Mouse (Mus musculus): Measurements from ENCODE around the gene Prr15. TPM values are rescaled to one million over a fixed set of nuclear protein-coding genes. Genes with fewer than 3 reads are reported as not detected.

Prr15 gene
- total RNA-seq (2021), result 1 to 10 TPM; 3.6 to 4.5 TPM

- intact Hi-C loops (cut with DNase I), result loop anchor here (5.0 kb wide), 1 partner anchor 68 kb away; no protein-coding TSS in a partner anchor
- no peak for DNase-seq
These were observed at the start of gene Prr15 for GRCm38 (mm10) chr6:54325246-54325885. Prr15 (plus strand) TSS chr6:54325835.

DNA sequence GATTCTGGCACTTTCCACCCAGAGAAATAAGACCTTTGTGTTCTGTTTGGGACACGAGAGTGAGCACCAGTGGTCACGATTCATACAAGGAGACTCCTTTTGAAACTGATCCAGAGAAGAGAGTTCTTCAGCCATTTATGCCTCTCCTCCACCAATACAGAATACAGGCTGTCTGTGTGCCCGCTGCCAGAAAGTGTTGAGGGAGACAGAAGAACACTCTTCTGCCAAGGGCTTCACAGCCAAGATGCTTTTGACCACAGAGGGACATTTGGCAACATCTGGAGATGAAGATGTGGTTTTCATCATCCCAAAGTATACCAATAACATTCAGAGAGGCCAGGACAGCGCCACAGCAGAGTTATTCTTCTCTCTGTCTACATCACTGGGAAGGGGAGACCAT lies 48.4 kb upstream of the Prr15 start:
- intact Hi-C loops (cut with DNase I), result no loop called here

GRCm38 (mm10) chr6:54277828-54278227 lies 47.8 kb upstream of the Prr15 start:
- DNase-seq, result peak; percentile 65 to 70
- intact Hi-C loops (cut with DNase I), result no loop called here

More for the DNA sequence above, 48.4 kb upstream of the Prr15 start:
- DNase-seq, result peak in 1 of 2 experiments; percentile 39

GRCm38 (mm10) chr6:54278613-54279012 lies 47.0 kb upstream of the Prr15 start:
- intact Hi-C loops (cut with DNase I), result no loop called here
- DNase-seq, result peak; percentile 33 to 48

DNA sequence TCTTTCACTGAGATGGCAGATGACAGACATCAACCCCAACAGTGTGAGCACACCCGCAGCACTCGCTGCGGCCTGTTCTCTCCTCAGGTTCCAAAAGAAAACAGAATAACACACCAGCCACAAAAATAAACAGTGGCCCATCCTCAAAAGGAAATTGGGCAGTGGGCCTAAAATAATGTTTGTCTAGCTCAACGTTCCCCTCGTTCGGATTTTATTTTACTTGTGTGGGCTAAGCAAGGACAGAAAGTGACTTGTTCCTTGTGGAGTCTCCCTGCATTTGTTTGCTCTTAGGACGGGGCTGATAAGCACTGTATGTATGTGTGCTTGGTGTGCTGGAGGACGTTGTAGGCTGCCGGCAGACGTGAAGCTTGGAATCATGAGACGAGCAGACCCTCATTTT lies 46.2 kb upstream of the Prr15 start:
- intact Hi-C loops (cut with DNase I), result no loop called here
- DNase-seq, result peak in 1 of 2 experiments; percentile 44

DNA sequence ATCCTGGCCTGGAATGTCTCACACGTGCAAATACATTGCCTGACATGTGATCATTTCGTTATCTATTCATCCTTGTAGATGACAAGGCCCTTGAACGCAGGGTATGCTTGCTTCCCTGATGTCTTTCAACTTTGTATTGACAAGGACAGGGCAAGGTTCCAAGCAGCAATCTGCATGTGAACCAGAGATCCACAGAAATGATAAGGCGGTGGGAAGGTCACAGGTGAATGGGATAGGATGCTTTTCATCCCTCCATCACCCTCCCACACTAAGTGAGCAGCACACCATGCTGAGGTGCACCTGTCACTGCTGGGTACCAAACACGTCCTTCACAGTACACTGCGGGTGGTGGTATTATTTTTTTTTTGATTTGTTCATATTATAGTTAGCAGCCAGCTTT lies 45.4 kb upstream of the Prr15 start:
- no peak for DNase-seq
- intact Hi-C loops (cut with DNase I), result no loop called here

DNA sequence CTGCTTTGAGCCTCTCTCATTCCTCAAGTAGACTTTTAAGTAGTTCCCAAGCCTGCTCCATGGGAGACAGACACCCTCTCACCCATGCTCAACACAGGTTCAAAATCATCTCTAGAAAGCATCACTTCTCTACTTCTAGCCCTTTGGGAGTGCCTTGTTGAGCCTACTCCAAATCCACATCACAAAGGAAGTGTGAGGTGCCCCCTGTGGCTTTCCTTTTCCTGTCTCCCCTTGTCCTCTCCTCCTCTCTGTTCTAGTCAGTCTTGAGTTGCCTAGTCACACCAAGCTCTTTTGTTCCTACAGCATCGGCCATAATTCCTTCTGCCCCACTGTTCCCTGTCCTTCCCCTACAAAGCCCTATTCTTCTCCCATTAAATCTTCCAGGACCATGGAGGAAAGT lies 42.3 kb upstream of the Prr15 start:
- no peak for DNase-seq
- intact Hi-C loops (cut with DNase I), result no loop called here

DNA sequence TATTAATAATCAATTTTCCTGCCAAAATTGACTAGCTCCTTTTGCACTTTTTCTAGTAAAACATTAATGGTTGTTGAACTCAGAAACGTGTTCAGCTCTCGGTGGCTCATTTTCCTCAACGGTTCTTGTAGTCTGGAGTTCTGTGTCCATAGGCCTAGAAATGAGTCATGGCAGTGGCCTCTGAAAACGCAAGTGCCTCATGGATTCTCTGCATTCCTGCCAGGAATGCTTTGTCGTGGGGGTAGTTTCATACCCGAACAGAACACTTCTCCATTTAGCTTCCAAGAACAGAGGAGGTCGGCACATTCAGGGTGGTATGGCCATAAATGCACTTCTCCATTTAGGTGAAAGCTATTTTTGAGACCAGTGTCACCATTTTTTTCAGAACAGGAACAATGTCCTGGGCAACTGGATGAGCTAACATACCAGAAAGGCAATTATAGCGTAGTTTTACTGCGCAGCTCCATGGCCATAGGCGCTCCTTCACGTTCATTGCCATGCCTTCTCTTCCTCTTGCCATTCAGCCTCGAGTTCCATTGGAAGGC lies 41.4 kb upstream of the Prr15 start:
- intact Hi-C loops (cut with DNase I), result no loop called here
- DNase-seq, result no peak

DNA sequence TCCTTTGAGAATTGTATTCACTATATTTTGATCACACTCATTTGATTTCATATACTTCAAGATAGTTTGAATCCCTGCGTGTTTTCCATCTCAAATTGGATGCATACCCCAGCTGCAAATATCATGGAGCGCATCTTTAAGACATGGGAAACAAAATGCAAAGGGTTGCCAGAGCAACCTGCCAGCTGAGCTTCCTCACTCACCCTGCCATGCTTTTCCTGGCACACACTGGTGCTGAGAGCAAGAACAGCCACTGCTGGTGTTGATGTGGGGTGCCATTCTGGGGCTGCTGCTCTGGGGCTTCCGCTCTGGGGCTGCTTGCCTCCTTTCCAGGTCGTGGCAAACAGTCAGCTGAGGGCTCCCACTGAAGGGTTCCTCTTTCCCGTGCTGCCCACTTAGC lies 38.8 kb upstream of the Prr15 start:
- intact Hi-C loops (cut with DNase I), result no loop called here
- DNase-seq, result no peak

DNA sequence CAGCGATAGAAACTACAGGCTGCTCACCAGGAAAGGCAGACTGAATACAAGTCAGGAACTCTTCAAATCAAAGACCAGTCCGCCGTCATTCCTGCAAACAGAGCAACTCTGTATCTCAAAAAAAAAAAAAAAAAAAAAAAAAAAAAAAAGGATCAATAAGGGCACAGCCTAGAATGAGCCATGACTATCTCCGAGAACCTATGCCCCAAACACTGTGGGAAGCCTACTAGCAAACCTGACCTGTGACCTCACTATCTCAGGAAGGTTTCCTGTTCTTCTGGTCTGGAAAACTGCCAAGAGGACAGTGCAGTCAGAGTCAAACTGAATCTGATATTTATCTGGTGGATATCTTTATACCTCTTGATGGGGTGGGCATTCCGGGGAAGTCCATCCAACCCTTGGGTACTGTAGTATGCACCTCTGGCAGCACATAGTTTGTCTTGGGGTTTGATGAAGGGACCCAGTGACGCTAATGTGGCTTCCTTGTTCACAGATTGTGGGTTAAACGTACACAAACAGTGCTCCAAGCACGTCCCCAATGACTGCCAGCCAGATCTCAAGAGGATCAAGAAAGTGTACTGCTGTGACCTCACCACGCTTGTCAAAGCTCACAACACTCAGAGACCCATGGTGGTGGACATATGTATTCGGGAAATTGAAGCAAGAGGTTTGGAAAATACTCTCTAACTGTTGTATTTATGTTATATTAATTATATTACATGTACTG lies 35.7 kb upstream of the Prr15 start:
- intact Hi-C loops (cut with DNase I), result no loop called here
- no peak for DNase-seq

GRCm38 (mm10) chr6:54297231-54297630 lies 28.4 kb upstream of the Prr15 start:
- peak; percentile 25 to 51 for DNase-seq
- intact Hi-C loops (cut with DNase I), result no loop called here

DNA sequence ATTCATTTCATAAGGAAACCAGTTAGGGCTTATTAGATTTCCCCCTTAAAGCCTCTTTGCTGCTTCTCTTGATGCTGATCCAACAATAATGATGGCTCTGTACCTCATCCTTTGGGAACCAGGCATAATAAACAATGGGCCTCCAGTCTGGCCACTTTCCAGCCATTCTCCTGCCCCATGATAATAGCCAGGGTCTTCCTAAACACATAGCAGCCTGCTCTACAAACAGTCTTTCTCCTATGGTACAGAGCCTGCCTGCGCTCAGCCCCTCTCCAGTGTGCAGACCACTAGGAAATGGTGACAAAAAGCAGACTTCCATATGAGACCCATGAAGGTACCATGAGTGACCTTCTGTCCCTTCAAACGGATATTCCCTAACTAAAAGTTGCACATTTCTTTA lies 26.2 kb upstream of the Prr15 start:
- intact Hi-C loops (cut with DNase I), result no loop called here
- peak; percentile 54 to 62 for DNase-seq

GRCm38 (mm10) chr6:54305777-54306176 lies 19.9 kb upstream of the Prr15 start:
- intact Hi-C loops (cut with DNase I), result no loop called here
- DNase-seq, result no peak

GRCm38 (mm10) chr6:54313071-54313470 lies 12.6 kb upstream of the Prr15 start:
- intact Hi-C loops (cut with DNase I), result no loop called here
- no peak for DNase-seq

- intact Hi-C loops (cut with DNase I), result no loop called here
- DNase-seq, result no peak
These were observed 7.0 kb upstream of the Prr15 start for GRCm38 (mm10) chr6:54318618-54319017.

DNA sequence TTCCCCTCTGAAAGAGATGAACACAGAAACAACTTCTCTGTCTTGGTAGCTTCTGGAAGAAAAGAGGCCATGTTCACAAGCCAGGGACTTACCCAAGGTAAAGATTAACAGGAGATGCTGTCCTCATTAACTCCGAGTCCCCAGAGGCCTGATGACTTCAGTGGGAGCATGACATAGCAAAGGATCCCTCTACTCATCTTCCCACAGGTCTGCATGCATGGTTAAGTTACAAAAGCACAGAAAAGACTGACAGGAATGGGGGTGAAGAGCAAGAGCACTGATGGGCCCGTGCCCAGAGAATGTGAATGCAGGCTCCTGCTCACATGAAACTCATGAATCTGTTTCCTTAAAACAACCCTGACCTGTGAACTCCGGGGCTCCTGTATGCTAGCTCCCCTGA lies 6.4 kb upstream of the Prr15 start:
- intact Hi-C loops (cut with DNase I), result no loop called here
- no peak for DNase-seq

- DNase-seq, result no peak
- intact Hi-C loops (cut with DNase I), result no loop called here
These were observed 5.4 kb upstream of the Prr15 start for GRCm38 (mm10) chr6:54320236-54320635.

DNA sequence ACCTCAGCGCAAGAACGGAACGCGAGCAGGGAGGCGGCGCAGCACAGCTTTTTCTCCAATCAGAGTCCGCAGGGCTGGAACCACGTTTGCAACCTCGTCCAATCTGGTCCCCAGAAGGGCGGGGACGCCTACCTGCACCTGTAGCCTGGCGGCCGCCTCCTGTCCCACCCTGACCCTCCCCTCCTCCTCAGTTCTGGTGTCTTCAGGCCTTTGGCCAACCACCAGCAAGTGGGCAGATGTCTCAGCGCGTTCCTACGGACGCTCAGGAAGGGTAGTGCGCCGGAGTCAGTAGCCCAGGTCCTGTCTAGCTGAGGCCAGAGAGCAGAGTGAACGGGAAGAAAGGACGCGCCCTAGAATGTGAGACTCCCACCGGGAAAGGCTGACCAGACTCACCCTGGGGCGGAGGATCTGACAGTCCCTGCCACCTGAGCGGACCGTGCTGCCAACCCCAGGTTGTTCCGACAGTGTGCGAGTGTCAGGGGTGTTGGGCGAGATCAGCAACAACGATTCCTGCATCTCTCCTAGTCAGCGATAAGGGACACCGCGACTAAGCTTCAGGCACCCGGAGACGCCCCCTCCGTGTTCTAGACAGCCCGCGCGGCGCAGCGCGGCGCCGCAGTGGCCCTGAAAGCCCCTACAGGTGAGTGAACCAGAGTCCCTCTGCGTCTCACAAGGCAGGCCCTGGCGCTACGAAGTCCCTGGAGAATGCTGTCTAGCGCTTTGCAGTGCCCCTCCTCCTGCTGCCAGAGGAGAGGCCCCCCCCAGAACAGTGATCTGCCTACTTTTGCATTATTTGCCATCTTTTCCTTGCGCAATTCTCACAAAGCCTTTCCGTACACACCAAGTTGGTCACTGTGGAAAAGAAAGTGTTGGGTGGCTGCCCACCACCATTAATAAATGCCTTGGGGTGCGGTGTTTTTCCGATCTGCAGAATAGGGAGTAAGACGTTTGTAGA lies 1.3 kb downstream of the Prr15 start:
- DNase-seq, result peak; percentile 61 to 62
- intact Hi-C loops (cut with DNase I), result loop anchor here (5.0 kb wide), 1 partner anchor 70 kb away; no protein-coding TSS in a partner anchor

DNA sequence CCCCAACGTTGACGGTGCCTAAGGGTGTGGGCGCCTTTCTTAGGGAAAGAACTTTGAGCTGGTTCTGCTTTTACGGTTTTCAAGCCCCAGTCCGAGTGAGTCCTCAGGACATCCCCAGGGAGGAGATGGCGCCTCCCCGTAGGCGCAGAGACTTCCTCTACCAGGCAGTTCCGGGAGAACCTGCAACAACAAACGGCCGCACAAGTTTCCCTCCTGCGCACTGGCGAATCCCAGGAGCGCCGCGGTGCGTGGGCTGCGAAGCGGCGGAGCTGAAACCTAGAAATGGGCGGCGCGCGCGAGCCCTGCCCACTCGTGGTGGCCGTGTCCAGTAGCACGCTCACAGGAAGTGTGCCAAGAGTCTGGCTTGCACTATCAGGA lies 2.0 kb downstream of the Prr15 start:
- DNase-seq, result peak; percentile 78 to 79
- intact Hi-C loops (cut with DNase I), result loop anchor here (5.0 kb wide), 1 partner anchor 70 kb away; no protein-coding TSS in a partner anchor

GRCm38 (mm10) chr6:54328783-54329182 lies 3.1 kb downstream of the Prr15 start:
- intact Hi-C loops (cut with DNase I), result loop anchor here (5.0 kb wide), 1 partner anchor 71 kb away; no protein-coding TSS in a partner anchor
- no peak for DNase-seq

DNA sequence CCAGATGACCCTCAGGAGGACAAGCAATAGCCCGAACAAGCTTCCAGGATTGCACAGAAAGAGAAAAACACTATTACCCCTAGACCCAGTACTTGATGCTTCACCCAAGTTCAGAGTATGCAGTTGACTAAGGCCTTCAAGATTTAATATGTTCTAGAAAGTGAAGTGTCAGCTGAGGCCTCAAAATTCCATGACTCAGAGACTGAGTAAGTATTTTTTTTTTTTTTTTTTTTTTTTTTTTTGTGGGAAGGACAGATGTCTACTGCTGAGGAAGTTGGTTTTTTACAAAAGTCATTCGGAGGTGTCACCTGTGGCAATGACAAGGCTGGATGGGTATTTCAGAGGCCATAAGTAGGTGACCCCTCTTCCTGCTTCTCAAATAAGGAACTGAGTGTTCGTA lies 4.0 kb downstream of the Prr15 start:
- DNase-seq, result no peak
- intact Hi-C loops (cut with DNase I), result loop anchor here (5.0 kb wide), 1 partner anchor 72 kb away; no protein-coding TSS in a partner anchor
